In the genomic region with DNA sequence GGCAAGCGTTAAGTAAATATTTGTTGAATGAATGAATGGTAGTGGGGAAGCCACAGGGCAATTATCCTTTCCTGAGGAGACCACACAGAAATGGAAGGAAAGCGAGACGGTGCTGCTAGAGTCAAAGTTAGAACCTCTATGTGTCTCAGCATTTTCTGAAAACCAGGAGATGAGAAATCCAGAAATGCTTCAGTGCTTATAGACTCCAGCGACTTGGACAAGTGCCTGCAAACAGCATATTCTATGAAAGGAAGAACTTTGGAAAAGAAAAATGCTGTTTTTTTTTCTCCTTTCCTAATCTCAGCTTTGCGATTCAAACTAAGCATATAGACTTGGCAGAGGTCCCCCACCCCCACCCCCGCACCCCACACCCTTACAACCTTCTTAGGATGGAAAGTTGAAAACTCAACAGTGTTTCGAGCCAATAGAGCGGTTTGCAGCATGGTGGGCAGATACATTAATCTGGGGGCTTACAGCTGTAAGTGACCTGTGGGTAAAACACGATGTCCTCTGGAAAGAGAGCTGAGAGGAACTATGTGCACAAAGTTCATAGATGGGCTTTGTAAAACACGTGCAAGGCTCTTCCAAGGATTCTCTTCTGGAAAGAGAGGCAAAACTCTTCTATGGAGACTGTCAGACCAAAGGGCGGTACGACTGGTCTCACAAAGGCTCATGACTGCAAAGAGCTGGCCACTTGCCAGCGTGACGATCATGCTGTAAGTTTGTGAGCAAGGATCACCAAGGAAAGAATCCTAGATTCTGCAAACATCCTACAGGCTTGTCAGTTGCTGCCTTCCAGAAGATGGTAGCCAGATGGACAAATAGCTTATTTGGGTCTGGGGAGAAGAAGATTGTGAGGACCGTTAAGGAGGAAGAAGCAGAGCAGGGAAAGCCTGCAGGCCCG, we compare ENCODE assay signal across 8 mouse cellular contexts. TPM values are rescaled to one million over a fixed set of nuclear protein-coding genes. Genes with fewer than 3 reads are reported as not detected.
DNase-seq lines count a peak whose midpoint lies in the region; ATAC-seq lines count a peak whose summit lies in the region.

No protein-coding gene starts in this region.

- 60% methylated on average over 16 of the region's 16 CpGs for WGBS in kidney, embryonic 16.5 days
- WGBS in hindbrain, embryonic 16.5 days, result 56% methylated on average over 16 of the region's 16 CpGs

- no peaks in the 10 kb centered on the region for H3K27me3 ChIP-seq in kidney, embryonic 16.5 days (ENCODE audit: insufficient read depth, low read length)
- no peaks in the 10 kb centered on the region; the same call in 1 of the 2 replicates for H3K27me3 ChIP-seq in hindbrain, embryonic 16.5 days (replicated peaks; ENCODE audit: control insufficient read depth, insufficient read depth, low read length)

- no peak overlapping the region for H3K4me2 ChIP-seq in kidney, embryonic 16.5 days (replicated peaks; ENCODE audit: low read depth, low read length)
- peak overlapping the region; percentile 28 for H3K4me2 ChIP-seq in hindbrain, embryonic 16.5 days (ENCODE audit: low read length)

- ATAC-seq in kidney, embryonic 16.5 days (ENCODE audit: low FRiP score, low TSS enrichment), result no peak
- no peak for ATAC-seq in hindbrain, embryonic 16.5 days
- no peak for ATAC-seq in inflammation-experienced regulatory T-cells, adult 6 months

- H3K27ac ChIP-seq in kidney, embryonic 16.5 days (ENCODE audit: low read length), result no peak overlapping the region
- H3K27ac ChIP-seq in hindbrain, embryonic 16.5 days (ENCODE audit: low read depth, low read length), result no peak overlapping the region

- peak; percentile 38 for DNase-seq in kidney, adult 18-20 months
- DNase-seq in adrenal gland, adult (ENCODE audit: inconsistent age in 2 of 2, low spot score in 1 of 2), result peak; percentile 9 to 62
- peak; percentile 63 to 73 for DNase-seq in cerebellum, postnatal 10 days
- DNase-seq in lung, postnatal 25 days (ENCODE audit: low spot score), result peak; percentile 14
- no peak for DNase-seq in thymus, adult 18-20 months

- H3K4me3 ChIP-seq in kidney, embryonic 16.5 days (ENCODE audit: low read length), result no peak overlapping the region
- no peak overlapping the region for H3K4me3 ChIP-seq in hindbrain, embryonic 16.5 days (ENCODE audit: low read length)

- no peaks in the 10 kb centered on the region for H3K9me3 ChIP-seq in kidney, embryonic 16.5 days (ENCODE audit: low read length)
- H3K9me3 ChIP-seq in hindbrain, embryonic 16.5 days (ENCODE audit: control insufficient read depth, low read length), result no peaks in the 10 kb centered on the region

- no peaks in the 10 kb centered on the region for H3K4me1 ChIP-seq in kidney, embryonic 16.5 days (ENCODE audit: insufficient read depth, low read length)
- H3K4me1 ChIP-seq in hindbrain, embryonic 16.5 days (ENCODE audit: control insufficient read depth, insufficient read depth, low read depth, low read length), result no peaks in the 10 kb centered on the region

- no peak overlapping the region for H3K9ac ChIP-seq in kidney, embryonic 16.5 days (replicated peaks; ENCODE audit: low read length)
- H3K9ac ChIP-seq in hindbrain, embryonic 16.5 days (ENCODE audit: low read depth, low read length), result no peak overlapping the region

- no peaks in the 10 kb centered on the region for H3K36me3 ChIP-seq in kidney, embryonic 16.5 days (ENCODE audit: insufficient read depth, low read length)
- H3K36me3 ChIP-seq in hindbrain, embryonic 16.5 days (ENCODE audit: control insufficient read depth, insufficient read depth, low read length), result no peaks in the 10 kb centered on the region

RNA-seq across cellular contexts. Expression of a gene that starts 44.6 kb away (rescaled TPM):
- 211 and 217 TPM in 2 replicates for polyA plus RNA-seq in kidney, embryonic 16.5 days (2015; fragmentation: Nextera tagmentation; extraction: Ambion mirVana)
- 123 and 131 TPM in 2 replicates for polyA plus RNA-seq in hindbrain, embryonic 16.5 days (2015; fragmentation: Nextera tagmentation; extraction: Ambion mirVana)
- polyA plus RNA-seq in inflammation-experienced regulatory T-cells, adult 6 months (2017; shearing (Covaris generic)), result 100 to 1,000 TPM; 114 to 194 (median 165) TPM

Comparison
In these comparisons a context has a peak if more than half of its experiments do, and no peak if none do; other contexts are left out.
1. DNase-seq: peak in kidney, adult 18-20 months (single experiment), adrenal gland, adult (2 of 2), cerebellum, postnatal 10 days (2 of 2) and lung, postnatal 25 days (single experiment); none in thymus, adult 18-20 months (0 of 2).